Mouse (Mus musculus) adrenal gland, postnatal 36 days (tissue): ENCODE measurements at regions not wholly inside any gene's neighbourhood (a gene's known extent, or its start where the extent isn't known, plus 50 kb on each side); places are given as distances from the start of the nearest gene placed in this dataset.
A peak's percentile ranks its signal among the peaks of the same experiment; 100 is the strongest.
"Not testable (repeated sequence)": the region's sequence is repeated elsewhere in the genome, so short reads cannot be mapped to it uniquely, and the experiment has no call there.

ENCODE experiments used
- DNase-seq, 2 experiments: peaks; one replicate each; pipeline ENCODE4 v3.0.0; 2021; ENCODE audit warnings: mixed read lengths in 1 of 2

GRCm38 (mm10) chr3:33440905-33441304, 297.9 kb upstream of the Pex5l start:
- DNase-seq, result no peak

GRCm38 (mm10) chr3:33440500-33440899, 297.5 kb upstream of the Pex5l start:
- no peak for DNase-seq

GRCm38 (mm10) chr3:33416922-33417321, 273.9 kb upstream of the Pex5l start:
- DNase-seq, result no peak

GRCm38 (mm10) chr3:33416321-33416720, 273.3 kb upstream of the Pex5l start:
- DNase-seq, result no peak

GRCm38 (mm10) chr3:33401904-33402303, 258.9 kb upstream of the Pex5l start:
- no peak for DNase-seq

GRCm38 (mm10) chr3:33399321-33399720, 256.3 kb upstream of the Pex5l start:
- no peak for DNase-seq

- DNase-seq, result peak in 1 of 2 experiments; percentile 5
These were observed 255.3 kb upstream of the Pex5l start for GRCm38 (mm10) chr3:33398326-33398725.

- DNase-seq, result no peak
These were observed 254.2 kb upstream of the Pex5l start for GRCm38 (mm10) chr3:33397217-33397616.

GRCm38 (mm10) chr3:33392541-33392822, 249.4 kb upstream of the Pex5l start:
- no peak for DNase-seq

- DNase-seq, result no peak
These were observed 248.9 kb upstream of the Pex5l start for GRCm38 (mm10) chr3:33391765-33392540.

- no peak for DNase-seq
These were observed 245.1 kb upstream of the Pex5l start for GRCm38 (mm10) chr3:33388171-33388570.

GRCm38 (mm10) chr3:33383622-33384021, 240.6 kb upstream of the Pex5l start:
- no peak for DNase-seq

GRCm38 (mm10) chr3:33379604-33380003, 236.6 kb upstream of the Pex5l start:
- DNase-seq, result no peak

- DNase-seq, result no peak
These were observed 232.1 kb upstream of the Pex5l start for GRCm38 (mm10) chr3:33375161-33375560.

GRCm38 (mm10) chr3:33372806-33373205, 229.8 kb upstream of the Pex5l start:
- DNase-seq, result no peak

- DNase-seq, result no peak
These were observed 220.5 kb upstream of the Pex5l start for GRCm38 (mm10) chr3:33363521-33363920.

GRCm38 (mm10) chr3:33360030-33360429, 217.0 kb upstream of the Pex5l start:
- DNase-seq, result no peak

- no peak for DNase-seq
These were observed 210.8 kb upstream of the Pex5l start for GRCm38 (mm10) chr3:33353860-33354259.

GRCm38 (mm10) chr3:33350986-33351385, 207.9 kb upstream of the Pex5l start:
- no peak for DNase-seq

GRCm38 (mm10) chr3:33334056-33334455, 191.0 kb upstream of the Pex5l start:
- DNase-seq, result no peak

GRCm38 (mm10) chr3:33317691-33318090, 174.6 kb upstream of the Pex5l start:
- DNase-seq, result not testable (repeated sequence)

GRCm38 (mm10) chr3:33312230-33312825, 169.3 kb upstream of the Pex5l start:
- no peak for DNase-seq

- peak; percentile 7 to 26 for DNase-seq
These were observed 165.2 kb upstream of the Pex5l start for GRCm38 (mm10) chr3:33308212-33308611.

GRCm38 (mm10) chr3:33306169-33306568, 163.1 kb upstream of the Pex5l start:
- DNase-seq, result no peak
